Mouse (Mus musculus) layer of hippocampus, postnatal 36 days (tissue): Measurements from ENCODE around the gene Aldh18a1. TPM values are rescaled to one million over a fixed set of nuclear protein-coding genes. Genes with fewer than 3 reads are reported as not detected.

Experiments
- DNase-seq, 2 experiments: peaks; one replicate each; pipeline ENCODE4 v3.0.0; 2022
- total RNA-seq, 2 experiments: library from RNA; stranded (reverse); gene quantifications; 2 replicates each; pipeline ENCODE4 v1.2.3; 2021

The Aldh18a1 gene
- total RNA-seq, 2 experiments from 2014 or later: 22.8 to 23.0 TPM

GRCm38 (mm10) chr19:40526367-40527014 is 61.8 kb downstream of the Aldh18a1 start:
- no peak for DNase-seq

GRCm38 (mm10) chr19:40523431-40524005 is 64.7 kb downstream of the Aldh18a1 start:
- no peak for DNase-seq

- DNase-seq: no peak
Observed at GRCm38 (mm10) chr19:40520403-40520802, 67.9 kb downstream of the Aldh18a1 start.

- DNase-seq: no peak
Observed at GRCm38 (mm10) chr19:40518706-40519105, 69.6 kb downstream of the Aldh18a1 start.

- no peak for DNase-seq
Observed at GRCm38 (mm10) chr19:40515596-40515995, 72.7 kb downstream of the Aldh18a1 start.

- DNase-seq: no peak
Observed at GRCm38 (mm10) chr19:40514376-40514775, 73.9 kb downstream of the Aldh18a1 start.

- peak; percentile 96 for DNase-seq
Observed at GRCm38 (mm10) chr19:40513632-40514078, 74.6 kb downstream of the Aldh18a1 start, which contains the start of gene Sorbs1. Sorbs1 (minus strand) TSS chr19:40513779.

- peak in 1 of 2 experiments; percentile 34 for DNase-seq
Observed at GRCm38 (mm10) chr19:40512500-40513421, 75.5 kb downstream of the Aldh18a1 start.

- no peak for DNase-seq
Observed at GRCm38 (mm10) chr19:40511679-40512309, 76.5 kb downstream of the Aldh18a1 start.

- no peak for DNase-seq
Observed at GRCm38 (mm10) chr19:40511100-40511439, 77.2 kb downstream of the Aldh18a1 start.

GRCm38 (mm10) chr19:40510387-40511099 is 77.7 kb downstream of the Aldh18a1 start:
- DNase-seq: no peak

- no peak for DNase-seq
Observed at GRCm38 (mm10) chr19:40509274-40509673, 79.0 kb downstream of the Aldh18a1 start.

GRCm38 (mm10) chr19:40508851-40509250 is 79.4 kb downstream of the Aldh18a1 start:
- DNase-seq: no peak

- DNase-seq: no peak
Observed at GRCm38 (mm10) chr19:40506965-40507364, 81.3 kb downstream of the Aldh18a1 start.

GRCm38 (mm10) chr19:40504336-40504735 is 83.9 kb downstream of the Aldh18a1 start:
- no peak for DNase-seq

Other genes with a start within 250 kb of the Aldh18a1 start
- 100 to 1,000 TPM; 195 to 227 TPM for gene Sorbs1, start 74.7 kb downstream of the Aldh18a1 start, total RNA-seq
- 10 to 100 TPM; 14.4 to 17.1 TPM for gene Tctn3, start 23.8 kb upstream of the Aldh18a1 start, total RNA-seq
- gene Entpd1, start 23.9 kb upstream of the Aldh18a1 start, total RNA-seq: 10 to 100 TPM; 17.6 to 20.4 TPM
- under 1 TPM; 0.15 to 0.40 TPM for gene Cc2d2b, start 160.3 kb upstream of the Aldh18a1 start, total RNA-seq
- 1 to 10 TPM; 7.8 to 7.9 TPM for gene Ccnj, start 242.8 kb upstream of the Aldh18a1 start, total RNA-seq